Mouse (Mus musculus): ENCODE measurements around the gene Tspan10. TPM values are rescaled to one million over a fixed set of nuclear protein-coding genes. Genes with fewer than 3 reads are reported as not detected.
"Not testable (repeated sequence)": the region's sequence is repeated elsewhere in the genome, so short reads cannot be mapped to it uniquely, and the experiment has no call there.

Gene Tspan10
- not detected in 2 replicates for total RNA-seq (2014; rRNA removed)
- polyA plus RNA-seq (2015; fragmentation: Nextera tagmentation; extraction: Ambion mirVana): not detected in 2 replicates

DNA sequence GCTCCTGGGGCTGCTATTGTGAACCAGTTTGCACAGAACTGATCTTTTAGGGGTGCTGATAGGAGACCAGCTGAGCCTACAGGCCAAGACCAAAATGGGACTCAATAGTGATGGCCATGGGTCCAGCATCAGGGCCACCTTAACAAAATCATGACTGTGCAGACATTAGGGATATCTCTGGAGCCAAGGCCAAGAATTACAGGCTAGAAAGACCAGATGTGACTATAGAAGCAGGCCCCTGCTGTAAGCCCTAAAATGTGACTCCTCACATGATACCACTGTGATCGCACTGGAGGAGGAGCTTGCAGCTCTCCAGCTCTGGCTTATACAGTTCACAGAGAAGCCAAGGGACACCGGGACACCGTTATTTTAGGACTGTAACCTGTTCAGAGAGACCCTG, at the start of gene Tspan10:
TSS of gene Tspan10 (plus strand) at position 301 of the 400 bp plus-strand sequence.
- no peaks in the 10 kb centered on the region for H3K27me3 ChIP-seq (ENCODE audit: insufficient read depth, low read length)
- ATAC-seq (no peak), DNase-seq (ENCODE audit: low spot score) (no peak)
- H3K9ac ChIP-seq (replicated peaks; ENCODE audit: low read length): no peak within 1 kb of the TSS
- H3K4me1 ChIP-seq (ENCODE audit: insufficient read depth, low read length): no peaks in the 10 kb centered on the region
- H3K27ac ChIP-seq: no peak within 1 kb of the TSS
- no peak for TF ChIP-seq CTCF (IDR thresholded peaks at IDR 0.05; ENCODE audit: low read depth)
- no peaks in the 10 kb centered on the region for H3K9me3 ChIP-seq (ENCODE audit: low read length)
- no peak within 1 kb of the TSS for H3K4me3 ChIP-seq (ENCODE audit: low read length)
- 88% methylated on average over 3 of the region's 3 CpGs for WGBS
- no peaks in the 10 kb centered on the region for H3K36me3 ChIP-seq (ENCODE audit: insufficient read depth, low read length)
- H3K4me2 ChIP-seq (ENCODE audit: low read depth, low read length): no peak within 1 kb of the TSS

GRCm38 (mm10) chr11:120395661-120396060, 46.8 kb upstream of the Tspan10 start:
- Histone ChIP-seq H3K36me3 (ENCODE audit: insufficient read depth, low read length) (peaks cover 29% of the 10 kb centered on the region), H3K4me1 (ENCODE audit: insufficient read depth, low read length) (no peaks in the 10 kb centered on the region), H3K27ac (no peak overlapping the region), H3K4me2 (ENCODE audit: low read depth, low read length) (no peak overlapping the region), H3K27me3 (ENCODE audit: insufficient read depth, low read length) (no peaks in the 10 kb centered on the region), H3K4me3 (ENCODE audit: low read length) (no peak overlapping the region), H3K9ac (replicated peaks; ENCODE audit: low read length) (no peak overlapping the region), H3K9me3 (ENCODE audit: low read length) (no peaks in the 10 kb centered on the region)
- 82% methylated on average over 4 of the region's 4 CpGs for WGBS
- no peak for TF ChIP-seq CTCF (IDR thresholded peaks at IDR 0.05; ENCODE audit: low read depth)
- ATAC-seq: no peak
- no peak for DNase-seq (ENCODE audit: low spot score)

GRCm38 (mm10) chr11:120397602-120398001, 44.8 kb upstream of the Tspan10 start:
- H3K9ac ChIP-seq (replicated peaks; ENCODE audit: low read length): no peak overlapping the region
- TF ChIP-seq CTCF (IDR thresholded peaks at IDR 0.05; ENCODE audit: low read depth): no peak
- H3K27ac ChIP-seq: no peak overlapping the region
- no peak for ATAC-seq
- no peak overlapping the region for H3K4me2 ChIP-seq (ENCODE audit: low read depth, low read length)
- no peaks in the 10 kb centered on the region for H3K9me3 ChIP-seq (ENCODE audit: low read length)
- no peaks in the 10 kb centered on the region for H3K4me1 ChIP-seq (ENCODE audit: insufficient read depth, low read length)
- H3K27me3 ChIP-seq (ENCODE audit: insufficient read depth, low read length): no peaks in the 10 kb centered on the region
- H3K4me3 ChIP-seq (ENCODE audit: low read length): no peak overlapping the region
- 79% methylated on average over 2 of the region's 2 CpGs for WGBS
- peaks cover 37% of the 10 kb centered on the region for H3K36me3 ChIP-seq (ENCODE audit: insufficient read depth, low read length)
- no peak for DNase-seq (ENCODE audit: low spot score)

DNA sequence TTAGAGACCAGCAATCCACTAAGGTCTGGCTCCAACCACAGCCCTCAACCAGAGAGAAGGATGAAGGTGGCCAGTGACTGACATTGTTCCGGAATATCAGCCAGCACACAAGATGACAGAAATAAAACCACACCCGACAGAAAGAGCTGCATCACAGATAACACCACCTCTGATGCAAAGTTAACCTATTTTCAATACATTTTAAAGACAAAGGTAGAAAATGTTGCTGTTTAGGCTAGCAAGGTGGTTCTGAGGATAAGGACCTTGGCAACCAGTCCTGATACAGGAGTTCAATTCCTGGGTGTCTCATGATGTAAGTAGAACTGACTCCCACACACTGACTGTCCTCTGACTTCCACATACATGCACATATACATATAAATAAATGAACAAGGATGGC, 43.1 kb upstream of the Tspan10 start:
- no peak for DNase-seq (ENCODE audit: low spot score)
- Histone ChIP-seq H3K4me1 (ENCODE audit: insufficient read depth, low read length) (no peaks in the 10 kb centered on the region), H3K9ac (replicated peaks; ENCODE audit: low read length) (no peak overlapping the region), H3K4me3 (ENCODE audit: low read length) (no peak overlapping the region), H3K27me3 (ENCODE audit: insufficient read depth, low read length) (no peaks in the 10 kb centered on the region), H3K36me3 (ENCODE audit: insufficient read depth, low read length) (peaks cover 49% of the 10 kb centered on the region), H3K9me3 (ENCODE audit: low read length) (no peaks in the 10 kb centered on the region), H3K4me2 (ENCODE audit: low read depth, low read length) (no peak overlapping the region), H3K27ac (no peak overlapping the region)
- TF ChIP-seq CTCF (IDR thresholded peaks at IDR 0.05; ENCODE audit: low read depth): no peak
- 96% methylated on average over 2 of the region's 2 CpGs for WGBS
- ATAC-seq: no peak

GRCm38 (mm10) chr11:120404814-120405213, 37.6 kb upstream of the Tspan10 start:
- DNase-seq (ENCODE audit: low spot score) (no peak), ATAC-seq (no peak)
- Histone ChIP-seq H3K27me3 (ENCODE audit: insufficient read depth, low read length) (no peaks in the 10 kb centered on the region), H3K36me3 (ENCODE audit: insufficient read depth, low read length) (peaks cover 74% of the 10 kb centered on the region), H3K4me2 (ENCODE audit: low read depth, low read length) (no peak overlapping the region), H3K27ac (no peak overlapping the region), H3K4me1 (ENCODE audit: insufficient read depth, low read length) (no peaks in the 10 kb centered on the region), H3K4me3 (ENCODE audit: low read length) (no peak overlapping the region), H3K9ac (replicated peaks; ENCODE audit: low read length) (no peak overlapping the region), H3K9me3 (ENCODE audit: low read length) (no peaks in the 10 kb centered on the region)
- TF ChIP-seq CTCF (IDR thresholded peaks at IDR 0.05; ENCODE audit: low read depth): no peak
- 100% methylated on average over 1 of the region's 1 CpGs for WGBS

- Histone ChIP-seq H3K4me1 (ENCODE audit: insufficient read depth, low read length) (no peaks in the 10 kb centered on the region), H3K27ac (no peak overlapping the region), H3K36me3 (ENCODE audit: insufficient read depth, low read length) (peaks cover 77% of the 10 kb centered on the region), H3K9me3 (ENCODE audit: low read length) (no peaks in the 10 kb centered on the region), H3K27me3 (ENCODE audit: insufficient read depth, low read length) (no peaks in the 10 kb centered on the region), H3K4me2 (ENCODE audit: low read depth, low read length) (no peak overlapping the region), H3K4me3 (ENCODE audit: low read length) (no peak overlapping the region), H3K9ac (replicated peaks; ENCODE audit: low read length) (no peak overlapping the region)
- WGBS: 94% methylated on average over 3 of the region's 3 CpGs
- no peak for ATAC-seq
- DNase-seq (ENCODE audit: low spot score): no peak
- TF ChIP-seq CTCF (IDR thresholded peaks at IDR 0.05; ENCODE audit: low read depth): no peak
Observed at GRCm38 (mm10) chr11:120405867-120406266, 36.6 kb upstream of the Tspan10 start.

DNA sequence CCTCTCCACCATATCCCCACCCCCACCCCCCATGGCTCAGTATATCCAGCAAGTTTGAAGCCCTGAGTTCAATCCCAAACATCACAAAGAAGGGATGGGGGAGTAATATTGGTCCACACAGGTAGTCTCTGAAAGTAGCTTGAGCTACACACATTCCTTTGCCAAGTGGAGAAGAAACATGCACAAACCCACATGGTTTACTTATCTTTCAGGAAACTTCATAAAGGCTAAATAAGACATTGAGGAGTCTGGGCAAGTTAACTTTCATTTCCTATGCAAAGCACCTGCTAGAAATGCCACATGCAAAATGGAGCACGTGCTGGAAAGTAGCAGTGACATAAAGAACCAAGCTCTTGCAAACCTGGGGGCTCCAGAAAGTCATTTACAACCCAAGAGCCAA, 36.0 kb upstream of the Tspan10 start:
- ATAC-seq: no peak
- WGBS: 79% methylated on average over 1 of the region's 1 CpGs
- peaks cover 76% of the 10 kb centered on the region for H3K36me3 ChIP-seq (ENCODE audit: insufficient read depth, low read length)

GRCm38 (mm10) chr11:120413621-120414020, 28.8 kb upstream of the Tspan10 start:
- H3K4me1 ChIP-seq (ENCODE audit: insufficient read depth, low read length); H3K9me3 ChIP-seq (ENCODE audit: low read length); DNase-seq (ENCODE audit: low spot score); ATAC-seq; H3K27ac ChIP-seq; H3K4me3 ChIP-seq (ENCODE audit: low read length); H3K4me2 ChIP-seq (ENCODE audit: low read depth, low read length); H3K9ac ChIP-seq (replicated peaks; ENCODE audit: low read length); H3K27me3 ChIP-seq (ENCODE audit: insufficient read depth, low read length): not testable (repeated sequence)
- peaks cover 79% of the 10 kb centered on the region for H3K36me3 ChIP-seq (ENCODE audit: insufficient read depth, low read length)
- 98% methylated on average over 7 of the region's 10 CpGs for WGBS

More for the DNA sequence above, 36.0 kb upstream of the Tspan10 start:
- H3K27ac ChIP-seq: no peak overlapping the region
- no peak overlapping the region for H3K9ac ChIP-seq (replicated peaks; ENCODE audit: low read length)
- H3K4me2 ChIP-seq (ENCODE audit: low read depth, low read length): no peak overlapping the region
- H3K27me3 ChIP-seq (ENCODE audit: insufficient read depth, low read length): no peaks in the 10 kb centered on the region
- no peaks in the 10 kb centered on the region for H3K4me1 ChIP-seq (ENCODE audit: insufficient read depth, low read length)
- TF ChIP-seq CTCF (IDR thresholded peaks at IDR 0.05; ENCODE audit: low read depth): no peak
- H3K9me3 ChIP-seq (ENCODE audit: low read length): no peaks in the 10 kb centered on the region
- no peak overlapping the region for H3K4me3 ChIP-seq (ENCODE audit: low read length)
- no peak for DNase-seq (ENCODE audit: low spot score)

Measured in hindbrain, postnatal 0 days (tissue).